Mouse (Mus musculus) embryonic fibroblast, embryonic 13.5 days (primary cell): ENCODE data around the gene Rgs16. TPM values are rescaled to one million over a fixed set of nuclear protein-coding genes. Genes with fewer than 3 reads are reported as not detected.
"Not testable (repeated sequence)": the region's sequence is repeated elsewhere in the genome, so short reads cannot be mapped to it uniquely, and the experiment has no call there.

Source experiments
- H3K27ac ChIP-seq: 2 replicates; pipeline ENCODE4 v1.5.1; 2012; ENCODE audit warnings: low read length, control low read depth, inconsistent platforms; ENCODE audit not compliant: insufficient read depth
- H3K4me1 ChIP-seq: 2 replicates; pipeline ENCODE4 v1.6.1; 2011; ENCODE audit warnings: low read length; ENCODE audit not compliant: control insufficient read depth, insufficient read depth
- H3K4me3 ChIP-seq: 2 replicates; pipeline ENCODE4 v1.5.1; 2011; ENCODE audit warnings: mild to moderate bottlenecking, control low read depth, low read length; ENCODE audit not compliant: insufficient read depth
- CTCF ChIP-seq: IDR thresholded peaks from 2 replicates; pipeline ENCODE4 v1.5.1; 2011; ENCODE audit warnings: mild to moderate bottlenecking, control low read depth, low read length, moderate library complexity, borderline replicate concordance; ENCODE audit not compliant: insufficient read depth
- POLR2A ChIP-seq: IDR thresholded peaks from 2 replicates; pipeline ENCODE4 v1.6.1; 2011; ENCODE audit warnings: low read depth, mild to moderate bottlenecking, control low read depth, low read length, moderate library complexity
- polyA plus RNA-seq: library from polyadenylated mRNA; stranded (reverse); fragments of >200 nt; gene quantifications from 2 replicates; pipeline ENCODE4 v1.2.4, GENCODE M21; 2011; ENCODE audit warnings: low read depth; ENCODE audit not compliant: missing spikeins, insufficient read length

Rgs16 gene
- polyA plus RNA-seq, 1 experiment, result 21.7 TPM

DNA sequence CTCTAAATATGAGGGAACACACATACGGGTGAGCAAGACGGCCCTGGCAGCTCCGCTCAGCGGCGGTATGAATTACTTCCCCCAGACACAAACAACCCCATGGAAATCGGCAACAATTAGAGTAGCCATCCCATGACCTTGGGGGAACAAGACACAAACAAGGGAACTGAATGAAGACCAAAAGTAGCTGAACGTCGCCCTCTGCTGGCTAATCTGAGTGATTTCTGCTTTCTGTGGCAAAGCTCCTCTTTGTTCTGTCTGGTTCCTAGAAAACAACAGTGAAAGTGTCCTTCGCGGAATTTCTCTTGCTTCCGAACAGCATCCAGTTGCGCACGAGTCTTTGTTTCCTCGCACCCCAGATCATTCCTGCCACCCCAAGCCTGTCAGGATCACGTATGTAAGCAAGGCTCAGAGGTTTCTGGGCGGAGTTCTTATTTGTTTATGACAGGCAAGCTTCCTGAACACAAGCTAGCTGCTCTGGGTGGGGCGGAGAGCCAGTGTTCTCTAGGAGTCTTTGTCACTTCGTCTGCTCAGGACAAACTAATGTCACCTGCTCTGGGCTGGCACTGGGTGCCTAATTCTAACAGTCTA lies 9.2 kb downstream of the Rgs16 start, which contains the start of gene Rnasel:
Gene Rnasel (plus strand): TSS at position 216 of the 591 bp plus-strand sequence.
- Histone ChIP-seq H3K27ac (no peak within 1 kb of the TSS), H3K4me1 (peaks cover 7% of the 10 kb centered on the region), H3K4me3 (peak within 1 kb of the TSS; percentile 36)
- TF ChIP-seq CTCF (no peak), POLR2A (no peak; the same call in 1 of the 2 replicates)

DNA sequence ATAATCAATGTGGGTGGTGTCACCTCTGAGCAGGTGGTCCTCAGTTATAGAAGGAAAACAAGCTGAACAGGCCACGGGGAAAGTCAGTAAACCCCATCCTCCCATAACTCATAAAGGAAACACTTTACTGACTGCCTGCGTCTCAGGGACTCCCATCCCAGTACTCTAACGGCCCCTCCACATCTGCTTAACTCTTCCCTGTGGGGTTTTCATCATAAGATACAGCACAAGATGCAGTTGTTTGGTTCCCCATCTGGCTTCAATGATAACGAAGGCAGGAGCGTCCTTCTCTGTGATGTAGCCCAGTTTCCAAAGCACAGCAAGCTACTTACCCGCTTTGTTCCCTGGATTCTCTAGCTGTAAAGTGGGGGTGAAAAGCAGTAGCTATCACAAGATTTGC lies 9.9 kb downstream of the Rgs16 start:
- Histone ChIP-seq H3K27ac (no peak overlapping the region), H3K4me1 (peaks cover 7% of the 10 kb centered on the region), H3K4me3 (no peak overlapping the region)
- TF ChIP-seq CTCF, result no peak
- TF ChIP-seq POLR2A, result no peak

DNA sequence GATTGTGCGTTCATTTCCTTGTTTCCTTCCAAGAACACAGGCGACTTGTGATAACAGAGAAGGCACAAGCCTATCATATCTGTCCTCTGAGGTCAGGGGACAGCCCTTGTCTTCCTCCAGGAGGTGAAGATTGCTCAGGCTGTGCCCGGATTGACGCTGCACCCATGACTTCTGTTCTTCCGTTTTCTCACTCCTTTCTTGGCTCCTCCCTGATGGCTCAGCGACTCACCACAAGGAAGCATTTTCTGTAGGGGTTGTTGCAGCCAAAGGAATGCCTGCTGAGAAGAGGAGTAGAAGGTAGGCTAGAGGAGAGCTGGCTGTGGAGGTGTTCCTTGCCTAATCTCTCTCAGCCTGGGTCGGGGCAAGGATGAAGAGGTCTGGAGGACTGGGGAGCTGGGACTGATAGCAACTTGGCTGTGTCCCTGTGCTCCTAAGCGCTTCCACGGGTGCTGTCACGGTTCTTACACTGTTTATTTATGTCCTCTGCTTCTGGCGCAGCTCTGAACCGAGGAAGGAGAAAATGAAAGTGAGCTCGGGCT lies 11.7 kb downstream of the Rgs16 start:
- Histone ChIP-seq H3K4me3 (peak overlapping the region; percentile 21; the same call in 1 of the 2 replicates), H3K27ac (no peak overlapping the region), H3K4me1 (peaks cover 7% of the 10 kb centered on the region)
- TF ChIP-seq POLR2A, result 0 out of 2 replicates have a peak, but pooled peaks have one; percentile 29
- TF ChIP-seq CTCF, result no peak

DNA sequence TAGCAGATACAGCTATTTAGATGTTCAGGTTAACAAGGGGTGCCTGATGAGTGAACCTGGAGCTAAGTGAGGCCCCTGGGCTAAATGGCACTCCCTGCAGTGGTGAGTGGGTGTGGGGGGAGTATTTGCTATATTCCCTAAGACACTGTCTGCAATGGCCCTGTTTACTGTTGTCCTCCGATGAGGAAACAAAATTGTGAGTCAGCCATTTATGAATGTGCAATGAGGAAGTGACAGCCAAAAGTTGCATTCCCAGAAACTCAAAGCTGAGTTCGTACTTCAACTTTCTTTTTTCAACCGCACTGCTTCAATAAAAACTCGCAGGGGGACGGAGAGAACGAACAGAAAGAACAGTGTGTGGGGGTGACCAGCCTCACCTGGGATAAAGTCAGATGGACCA lies 12.4 kb downstream of the Rgs16 start:
- TF ChIP-seq POLR2A (no peak), CTCF (no peak)
- Histone ChIP-seq H3K4me3 (0 out of 2 replicates have a peak overlapping the region, but pooled peaks have one; percentile 21), H3K4me1 (peaks cover 7% of the 10 kb centered on the region), H3K27ac (no peak overlapping the region)

DNA sequence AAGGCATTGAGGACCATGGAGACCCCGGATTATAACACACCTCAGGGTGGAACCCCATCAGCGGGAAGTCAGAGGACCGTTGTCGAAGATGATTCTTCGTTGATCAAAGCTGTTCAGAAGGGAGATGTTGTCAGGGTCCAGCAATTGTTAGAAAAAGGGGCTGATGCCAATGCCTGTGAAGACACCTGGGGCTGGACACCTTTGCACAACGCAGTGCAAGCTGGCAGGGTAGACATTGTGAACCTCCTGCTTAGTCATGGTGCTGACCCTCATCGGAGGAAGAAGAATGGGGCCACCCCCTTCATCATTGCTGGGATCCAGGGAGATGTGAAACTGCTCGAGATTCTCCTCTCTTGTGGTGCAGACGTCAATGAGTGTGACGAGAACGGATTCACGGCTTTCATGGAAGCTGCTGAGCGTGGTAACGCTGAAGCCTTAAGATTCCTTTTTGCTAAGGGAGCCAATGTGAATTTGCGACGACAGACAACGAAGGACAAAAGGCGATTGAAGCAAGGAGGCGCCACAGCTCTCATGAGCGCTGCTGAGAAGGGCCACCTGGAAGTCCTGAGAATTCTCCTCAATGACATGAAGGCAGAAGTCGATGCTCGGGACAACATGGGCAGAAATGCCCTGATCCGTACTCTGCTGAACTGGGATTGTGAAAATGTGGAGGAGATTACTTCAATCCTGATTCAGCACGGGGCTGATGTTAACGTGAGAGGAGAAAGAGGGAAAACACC lies 13.7 kb downstream of the Rgs16 start:
- TF ChIP-seq POLR2A (no peak), CTCF (no peak)
- H3K4me1 ChIP-seq, result peaks cover 5% of the 10 kb centered on the region; the same call in 1 of the 2 replicates
- H3K4me3 ChIP-seq, result no peak overlapping the region
- no peak overlapping the region for H3K27ac ChIP-seq

DNA sequence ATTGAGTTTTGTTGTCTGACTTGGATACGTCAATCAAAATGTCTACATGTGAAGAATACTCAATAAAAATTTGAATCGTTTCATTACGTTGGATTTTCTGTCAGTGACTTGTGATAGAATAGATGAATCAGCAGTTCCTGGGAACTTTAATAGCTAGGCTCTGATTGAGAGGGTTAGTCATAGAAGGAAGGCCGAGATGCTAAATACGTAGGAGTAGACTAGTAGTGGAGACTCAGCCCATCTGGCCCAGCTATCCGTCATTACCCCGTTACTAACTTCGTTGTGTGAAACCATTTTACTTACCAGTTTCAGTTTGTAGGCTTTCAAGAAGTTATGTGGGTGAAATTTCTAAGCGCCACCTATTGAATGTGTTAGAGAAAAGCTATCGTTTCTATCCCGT lies 24.0 kb downstream of the Rgs16 start:
- TF ChIP-seq POLR2A (no peak), CTCF (no peak)
- no peak overlapping the region for H3K27ac ChIP-seq
- no peak overlapping the region for H3K4me3 ChIP-seq
- no peaks in the 10 kb centered on the region for H3K4me1 ChIP-seq

DNA sequence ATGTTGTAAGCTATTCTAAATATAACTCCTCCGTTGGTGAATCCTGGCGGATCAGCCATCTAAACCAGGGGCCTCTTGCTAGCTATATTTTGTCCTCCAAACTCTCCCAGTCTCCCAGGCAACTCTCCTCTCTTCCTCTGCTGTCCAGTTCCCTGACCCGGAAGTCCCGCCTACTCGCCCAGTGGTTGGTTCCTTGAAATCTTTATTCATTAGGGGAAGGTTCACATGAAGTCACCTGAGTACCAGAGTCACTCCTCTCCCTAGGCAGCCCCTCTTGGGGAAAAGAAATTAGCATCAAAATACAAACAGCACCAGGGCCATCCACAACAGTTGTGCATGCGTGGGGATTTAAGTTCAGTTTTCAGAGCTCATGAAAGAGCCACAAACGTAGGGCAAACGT lies 26.1 kb downstream of the Rgs16 start:
- H3K4me3 ChIP-seq, result no peak overlapping the region
- H3K27ac ChIP-seq, result no peak overlapping the region
- H3K4me1 ChIP-seq, result no peaks in the 10 kb centered on the region
- TF ChIP-seq CTCF (no peak), POLR2A (no peak)

DNA sequence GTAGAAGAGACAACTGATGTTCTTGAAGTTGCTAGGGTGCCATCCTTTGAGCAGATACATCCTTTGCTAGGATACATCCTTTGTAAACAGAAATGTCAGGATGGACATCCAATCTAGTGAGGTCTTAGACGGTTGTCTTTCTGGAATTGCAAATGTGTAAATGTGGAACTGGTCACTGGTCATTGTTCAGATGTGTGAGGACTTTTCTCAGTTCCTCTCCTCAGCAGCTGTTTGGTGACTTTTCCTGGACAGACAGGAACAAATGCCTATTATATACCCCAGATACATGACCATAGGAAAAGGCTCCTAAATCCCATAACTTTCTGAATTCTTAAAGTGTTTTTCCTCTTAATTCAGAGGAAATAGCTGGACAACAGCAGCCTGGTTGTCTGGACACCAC lies 27.1 kb downstream of the Rgs16 start:
- Histone ChIP-seq H3K27ac (no peak overlapping the region), H3K4me1 (no peaks in the 10 kb centered on the region), H3K4me3 (no peak overlapping the region)
- TF ChIP-seq CTCF (no peak), POLR2A (no peak)

DNA sequence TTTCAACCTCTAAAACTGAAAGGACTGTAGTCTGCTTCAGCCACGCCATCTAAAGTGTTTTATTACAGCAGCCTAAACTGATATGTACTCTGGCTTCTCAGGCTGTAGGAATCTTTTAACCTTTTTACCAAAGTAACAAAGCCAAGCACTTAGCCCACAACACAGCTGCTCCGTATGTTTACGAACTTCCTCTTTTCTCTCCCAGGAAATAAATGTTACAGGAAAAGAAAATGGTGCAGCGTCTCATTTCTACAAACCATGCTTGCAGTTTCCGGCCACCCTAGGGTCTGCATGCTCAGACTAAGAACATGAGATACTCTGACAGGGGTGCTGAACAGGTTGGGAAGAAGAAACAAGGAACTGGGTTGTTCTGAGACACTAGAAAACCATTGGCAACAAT lies 28.3 kb downstream of the Rgs16 start:
- Histone ChIP-seq H3K27ac (no peak overlapping the region), H3K4me1 (no peaks in the 10 kb centered on the region), H3K4me3 (no peak overlapping the region)
- TF ChIP-seq CTCF (no peak), POLR2A (no peak)

DNA sequence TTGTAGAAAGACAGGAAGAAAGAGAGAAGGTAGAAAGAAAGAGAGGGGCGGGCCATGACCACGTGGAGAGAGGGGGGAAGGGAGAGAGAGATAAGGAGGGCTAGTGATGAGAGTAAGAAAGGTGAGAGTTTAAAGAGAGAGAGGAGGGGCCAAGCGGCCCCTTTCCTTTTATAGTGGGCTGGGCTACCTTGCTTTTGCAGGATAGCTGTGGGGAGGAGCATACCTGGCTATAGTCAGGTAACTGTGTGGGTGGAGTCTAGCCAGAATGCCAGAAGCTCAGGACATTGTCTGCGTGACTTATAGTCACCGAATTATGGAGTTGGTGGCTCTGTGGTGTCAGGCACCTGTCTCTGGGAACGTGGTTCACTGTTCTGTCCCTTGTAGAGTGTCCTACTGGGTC lies 29.4 kb downstream of the Rgs16 start:
- not testable (repeated sequence) for H3K4me1 ChIP-seq, H3K27ac ChIP-seq, H3K4me3 ChIP-seq
